Mouse (Mus musculus) cortical plate, adult 2 months (tissue): Measurements from ENCODE around the gene Kifc1.

Experiments used
- CTCF ChIP-seq: fragments of 200-500 bp; IDR thresholded peaks from 2 replicates; pipeline ENCODE4 v1.5.1; 2011; ENCODE audit warnings: mild to moderate bottlenecking, control low read depth, low read length; ENCODE audit not compliant: insufficient read depth; ENCODE audit errors: extremely low read depth
- POLR2A ChIP-seq: fragments of 200-500 bp; IDR thresholded peaks from 2 replicates; pipeline ENCODE4 v1.6.1; 2011; ENCODE audit warnings: mild to moderate bottlenecking, low read length, control low read depth; ENCODE audit not compliant: insufficient read depth; ENCODE audit errors: extremely low read depth

GRCm38 (mm10) chr17:33897114-33897794 is 6.8 kb upstream of the Kifc1 start:
- TF ChIP-seq POLR2A (no peak), CTCF (peak; percentile 49)
